Mouse (Mus musculus): ENCODE results near the gene Crb1.
"Not testable (repeated sequence)": the region's sequence is repeated elsewhere in the genome, so short reads cannot be mapped to it uniquely, and the experiment has no call there.

Gene Crb1

GRCm38 (mm10) chr1:139336997-139337396, 39.9 kb downstream of the Crb1 start:
- no peak for DNase-seq (ENCODE audit: extremely low read depth, insufficient read length, low spot score)

- no peak for DNase-seq (ENCODE audit: extremely low read depth, insufficient read length, low spot score)
Observed at GRCm38 (mm10) chr1:139328811-139329210, 48.1 kb downstream of the Crb1 start.

GRCm38 (mm10) chr1:139328286-139328685, 48.6 kb downstream of the Crb1 start:
- DNase-seq (ENCODE audit: extremely low read depth, insufficient read length, low spot score), result no peak

- DNase-seq (ENCODE audit: extremely low read depth, insufficient read length, low spot score), result no peak
Observed at GRCm38 (mm10) chr1:139325378-139325777, 51.5 kb downstream of the Crb1 start.

GRCm38 (mm10) chr1:139319798-139320197, 57.1 kb downstream of the Crb1 start:
- DNase-seq (ENCODE audit: extremely low read depth, insufficient read length, low spot score), result no peak

GRCm38 (mm10) chr1:139314297-139314874, 62.5 kb downstream of the Crb1 start:
- DNase-seq (ENCODE audit: extremely low read depth, insufficient read length, low spot score), result no peak

- no peak for DNase-seq (ENCODE audit: extremely low read depth, insufficient read length, low spot score)
Observed at GRCm38 (mm10) chr1:139308915-139309314, 68.0 kb downstream of the Crb1 start.

GRCm38 (mm10) chr1:139302519-139302918, 74.4 kb downstream of the Crb1 start:
- not testable (repeated sequence) for DNase-seq (ENCODE audit: extremely low read depth, insufficient read length, low spot score)

- DNase-seq (ENCODE audit: extremely low read depth, insufficient read length, low spot score), result no peak
Observed at GRCm38 (mm10) chr1:139301830-139302229, 75.1 kb downstream of the Crb1 start.

GRCm38 (mm10) chr1:139292023-139292422, 84.9 kb downstream of the Crb1 start:
- no peak for DNase-seq (ENCODE audit: extremely low read depth, insufficient read length, low spot score)

- DNase-seq (ENCODE audit: extremely low read depth, insufficient read length, low spot score), result no peak
Observed at GRCm38 (mm10) chr1:139291593-139291992, 85.3 kb downstream of the Crb1 start.

- DNase-seq (ENCODE audit: extremely low read depth, insufficient read length, low spot score), result no peak
Observed at GRCm38 (mm10) chr1:139276619-139277320, 100.1 kb downstream of the Crb1 start.

GRCm38 (mm10) chr1:139267844-139268243, 109.1 kb downstream of the Crb1 start:
- DNase-seq (ENCODE audit: extremely low read depth, insufficient read length, low spot score), result peak; percentile 22

GRCm38 (mm10) chr1:139264245-139264644, 112.7 kb downstream of the Crb1 start:
- no peak for DNase-seq (ENCODE audit: extremely low read depth, insufficient read length, low spot score)

- peak; percentile 13 for DNase-seq (ENCODE audit: extremely low read depth, insufficient read length, low spot score)
Observed at GRCm38 (mm10) chr1:139263158-139263557, 113.7 kb downstream of the Crb1 start.

GRCm38 (mm10) chr1:139255581-139255980, 121.3 kb downstream of the Crb1 start:
- DNase-seq (ENCODE audit: extremely low read depth, insufficient read length, low spot score), result no peak

GRCm38 (mm10) chr1:139252041-139252440, 124.9 kb downstream of the Crb1 start:
- no peak for DNase-seq (ENCODE audit: extremely low read depth, insufficient read length, low spot score)

- no peak for DNase-seq (ENCODE audit: extremely low read depth, insufficient read length, low spot score)
Observed at GRCm38 (mm10) chr1:139249159-139249558, 127.7 kb downstream of the Crb1 start.

- no peak for DNase-seq (ENCODE audit: extremely low read depth, insufficient read length, low spot score)
Observed at GRCm38 (mm10) chr1:139246723-139247380, 130.0 kb downstream of the Crb1 start.

GRCm38 (mm10) chr1:139236794-139237193, 140.1 kb downstream of the Crb1 start:
- no peak for DNase-seq (ENCODE audit: extremely low read depth, insufficient read length, low spot score)

- no peak for DNase-seq (ENCODE audit: extremely low read depth, insufficient read length, low spot score)
Observed at GRCm38 (mm10) chr1:139234611-139235568, 142.0 kb downstream of the Crb1 start.
